Mouse (Mus musculus): ENCODE results near the gene Calml4.
"Not testable (repeated sequence)": the region's sequence is repeated elsewhere in the genome, so short reads cannot be mapped to it uniquely, and the experiment has no call there.

Gene Calml4

GRCm38 (mm10) chr9:62835705-62836446, 22.0 kb upstream of the Calml4 start:
- no peak for DNase-seq (ENCODE audit: low read depth, low spot score)

GRCm38 (mm10) chr9:62837611-62838010, 20.3 kb upstream of the Calml4 start:
- DNase-seq (ENCODE audit: low read depth, low spot score) = no peak

GRCm38 (mm10) chr9:62838146-62838505, 19.8 kb upstream of the Calml4 start:
- DNase-seq (ENCODE audit: low read depth, low spot score) = no peak

DNA sequence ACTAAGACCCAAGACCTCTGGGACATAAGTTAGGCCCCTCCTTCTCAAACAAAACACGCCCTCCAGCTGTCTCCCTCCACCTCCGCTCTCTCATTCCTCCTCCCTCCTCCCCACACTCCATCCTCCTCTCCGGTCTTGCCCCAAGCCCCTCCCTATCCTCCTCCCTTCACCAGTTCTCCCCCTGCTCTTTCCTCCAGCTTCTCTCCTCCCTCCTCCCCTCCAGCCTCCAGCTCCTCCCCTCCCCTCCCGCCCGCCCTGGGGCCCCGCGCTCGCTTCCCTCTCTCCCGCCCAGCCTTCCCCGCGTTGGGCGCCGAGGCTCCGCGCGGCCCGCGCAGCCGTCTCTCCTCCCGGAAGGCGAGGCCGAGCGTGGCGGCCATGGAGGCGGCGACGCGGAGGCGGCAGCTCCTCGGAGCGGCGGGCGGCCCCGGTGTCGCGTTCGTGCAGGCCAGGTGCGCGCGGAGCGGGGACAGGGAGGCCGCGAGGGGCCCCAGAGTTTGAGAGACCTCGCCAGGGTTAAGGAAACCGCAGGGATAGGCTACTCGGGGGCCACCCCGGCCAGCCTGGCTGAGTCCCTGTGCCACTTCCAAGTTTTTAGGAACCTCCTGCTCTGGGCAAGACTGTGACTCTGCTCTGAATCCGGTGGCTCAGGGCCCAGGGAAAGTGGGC, 19.2 kb upstream of the Calml4 start, which contains the start of gene Cln6:
Cln6 (plus strand) TSS at position 280 of the 666 bp plus-strand sequence.
- DNase-seq (ENCODE audit: low read depth, low spot score) = peak; percentile 90

DNA sequence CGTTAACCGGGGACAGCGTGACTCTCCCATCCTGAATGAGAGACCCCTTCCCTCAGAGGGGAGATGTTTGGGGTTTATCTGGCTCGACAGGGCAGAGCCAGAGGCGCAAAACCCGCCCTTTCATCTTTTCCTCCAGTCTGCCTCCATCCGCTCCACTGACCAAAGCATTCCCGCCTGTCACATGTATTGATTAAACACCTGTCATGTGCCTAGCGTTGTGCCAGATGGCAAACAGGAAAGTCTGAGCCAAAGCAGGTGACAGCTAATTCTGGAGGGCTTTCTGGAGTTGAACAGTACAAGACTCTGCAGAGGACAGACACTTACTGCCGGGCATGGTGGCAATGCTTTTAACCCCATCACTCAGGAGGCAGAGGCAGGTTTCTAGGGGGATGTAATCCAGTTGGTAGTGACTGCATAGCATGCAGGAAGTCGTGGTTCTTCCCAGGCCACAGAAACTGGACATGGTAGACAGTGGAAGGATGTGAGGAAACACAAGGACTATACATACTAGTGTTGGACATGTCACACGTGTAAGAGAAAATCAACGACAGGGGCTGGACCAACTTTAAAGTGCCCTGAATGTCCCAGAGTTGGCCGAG, 18.6 kb upstream of the Calml4 start:
- no peak for DNase-seq (ENCODE audit: low read depth, low spot score)

DNA sequence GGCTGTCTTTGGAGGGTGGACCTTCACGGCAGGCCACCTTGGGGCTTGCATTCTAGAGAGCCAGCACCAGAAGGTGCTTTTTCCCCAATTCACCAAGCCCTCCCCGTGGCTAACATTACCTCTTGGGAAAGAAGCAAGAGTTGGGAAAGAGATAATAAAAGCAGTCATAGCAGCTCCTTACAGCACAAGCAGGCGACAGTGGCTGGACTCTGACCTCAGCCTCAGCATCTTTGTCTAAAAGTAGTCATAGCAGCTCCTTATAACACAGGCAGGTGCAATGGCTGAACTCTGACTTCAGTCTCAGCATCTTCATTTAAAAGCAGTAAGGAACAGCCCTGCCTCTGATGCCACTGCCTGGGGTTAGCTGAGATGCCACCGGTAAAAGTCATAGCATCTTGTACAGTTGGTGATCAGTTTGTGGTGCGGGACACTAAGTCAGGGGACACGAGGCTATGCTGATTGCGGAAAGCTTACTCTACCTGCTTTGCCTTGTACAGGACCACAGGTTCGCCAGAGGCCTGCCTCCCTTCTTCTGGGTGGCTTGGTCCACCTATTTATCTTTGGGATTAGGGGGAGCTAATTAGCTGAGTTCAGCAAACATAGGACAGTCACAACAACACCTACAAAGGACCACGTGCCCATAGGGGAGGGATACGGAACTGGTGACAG, 14.4 kb upstream of the Calml4 start:
- DNase-seq (ENCODE audit: low read depth, low spot score) = no peak

DNA sequence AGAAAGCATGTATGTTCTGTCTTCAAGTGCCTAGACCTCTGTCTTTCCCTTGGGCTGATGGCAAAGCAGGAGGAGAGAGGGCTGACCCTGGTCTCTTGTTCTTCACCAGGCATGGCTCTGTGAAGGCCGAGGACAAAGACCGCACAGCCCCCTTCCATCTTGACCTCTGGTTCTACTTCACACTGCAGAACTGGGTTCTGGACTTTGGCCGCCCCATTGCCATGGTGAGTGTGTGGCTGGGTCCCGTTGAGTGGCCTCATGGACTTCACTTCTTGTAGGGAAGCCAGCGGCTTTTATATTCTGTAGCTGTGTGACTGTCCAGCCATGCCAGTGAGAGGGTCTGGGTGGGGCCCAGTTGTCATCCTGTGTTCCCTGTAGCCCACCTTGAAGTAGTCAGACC, 13.4 kb upstream of the Calml4 start:
- no peak for DNase-seq (ENCODE audit: low read depth, low spot score)

GRCm38 (mm10) chr9:62847694-62848093, 10.2 kb upstream of the Calml4 start:
- DNase-seq (ENCODE audit: low read depth, low spot score) = peak; percentile 82

GRCm38 (mm10) chr9:62848641-62849040, 9.2 kb upstream of the Calml4 start:
- DNase-seq (ENCODE audit: low read depth, low spot score) = no peak

GRCm38 (mm10) chr9:62851571-62851970, 6.3 kb upstream of the Calml4 start:
- no peak for DNase-seq (ENCODE audit: low read depth, low spot score)

GRCm38 (mm10) chr9:62854483-62854882, 3.4 kb upstream of the Calml4 start:
- no peak for DNase-seq (ENCODE audit: low read depth, low spot score)

DNA sequence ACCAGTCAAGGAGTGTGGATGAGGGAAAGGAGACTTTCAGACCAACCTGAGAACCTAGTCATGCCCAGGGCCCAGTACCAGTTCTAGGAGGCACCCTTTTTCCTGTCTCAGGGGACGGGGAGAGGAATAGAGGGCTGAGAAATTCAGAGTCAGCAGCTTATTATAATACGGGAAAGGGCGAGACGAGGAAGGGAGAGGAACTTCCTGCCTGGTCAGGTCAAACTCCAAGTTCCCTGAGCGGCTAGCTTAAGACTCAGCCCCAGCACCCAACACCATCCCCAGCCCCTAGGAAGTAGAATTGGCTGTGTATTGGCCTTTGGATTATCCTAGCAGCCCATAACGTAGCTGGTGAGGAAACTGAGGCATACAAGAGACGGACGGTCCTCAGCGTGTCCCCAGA, 664 bp upstream of the Calml4 start:
- no peak for DNase-seq (ENCODE audit: low read depth, low spot score)

DNA sequence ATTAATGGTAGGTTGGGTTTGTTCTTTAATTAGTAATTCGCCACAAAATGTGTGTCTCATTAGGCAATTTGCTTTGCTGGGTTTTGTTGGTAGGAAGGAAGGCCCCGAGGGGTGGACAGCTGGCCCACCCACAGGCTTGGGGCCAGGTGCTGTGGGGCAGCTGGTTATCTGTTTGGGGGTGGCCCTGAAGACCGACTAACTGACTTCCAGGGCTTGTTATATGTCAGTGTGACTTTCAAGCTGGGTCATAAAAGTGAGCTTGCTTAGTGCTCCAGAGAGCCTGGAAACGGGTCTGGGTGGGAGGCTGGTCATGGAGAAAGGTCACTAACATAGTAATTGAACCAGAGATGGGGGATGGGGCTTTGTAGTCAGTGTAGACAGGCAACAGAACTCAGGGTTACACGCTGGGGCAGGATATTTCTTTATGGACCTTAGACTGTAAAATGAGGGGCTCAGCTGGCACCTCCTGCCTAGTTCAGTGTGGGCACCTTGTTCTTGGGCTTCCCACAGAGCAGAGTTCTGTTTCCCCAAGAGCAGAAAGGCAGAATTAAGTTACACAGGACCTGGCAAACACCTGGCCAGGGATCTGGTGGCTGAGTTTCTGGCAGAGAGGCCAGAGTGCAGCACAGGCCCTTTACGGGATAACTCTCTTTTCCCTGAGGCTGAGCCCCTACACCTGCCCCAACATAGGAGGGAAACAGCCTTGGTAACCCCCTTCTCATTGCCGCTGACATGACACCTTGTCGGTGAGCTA, 563 bp downstream of the Calml4 start:
- DNase-seq (ENCODE audit: low read depth, low spot score) = no peak

GRCm38 (mm10) chr9:62860102-62860501, 2.2 kb downstream of the Calml4 start:
- DNase-seq (ENCODE audit: low read depth, low spot score) = not testable (repeated sequence)

DNA sequence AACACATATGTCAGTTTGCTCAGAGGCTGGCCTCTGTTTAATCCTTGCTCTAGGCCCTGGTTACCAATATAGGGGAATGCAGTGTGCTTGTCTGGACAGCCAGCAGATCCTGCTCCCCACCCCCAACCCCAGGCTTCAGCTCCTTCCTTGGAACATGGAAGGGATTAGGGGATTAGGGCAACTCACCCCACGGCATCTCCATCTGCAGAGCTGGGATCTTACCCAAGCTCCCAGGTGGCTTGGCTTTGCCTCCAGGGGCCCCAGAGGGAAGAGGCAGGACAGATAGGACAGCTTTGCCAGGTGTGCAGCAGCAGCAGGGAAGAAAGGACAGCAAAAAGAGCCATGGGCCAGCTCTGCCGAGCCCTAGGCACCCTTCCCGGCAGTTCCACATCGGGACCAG, 3.0 kb downstream of the Calml4 start:
- no peak for DNase-seq (ENCODE audit: low read depth, low spot score)

- not testable (repeated sequence) for DNase-seq (ENCODE audit: low read depth, low spot score)
Measured at GRCm38 (mm10) chr9:62869236-62869635, 11.4 kb downstream of the Calml4 start.

GRCm38 (mm10) chr9:62870728-62871127, 12.8 kb downstream of the Calml4 start:
- DNase-seq (ENCODE audit: low read depth, low spot score) = no peak

DNA sequence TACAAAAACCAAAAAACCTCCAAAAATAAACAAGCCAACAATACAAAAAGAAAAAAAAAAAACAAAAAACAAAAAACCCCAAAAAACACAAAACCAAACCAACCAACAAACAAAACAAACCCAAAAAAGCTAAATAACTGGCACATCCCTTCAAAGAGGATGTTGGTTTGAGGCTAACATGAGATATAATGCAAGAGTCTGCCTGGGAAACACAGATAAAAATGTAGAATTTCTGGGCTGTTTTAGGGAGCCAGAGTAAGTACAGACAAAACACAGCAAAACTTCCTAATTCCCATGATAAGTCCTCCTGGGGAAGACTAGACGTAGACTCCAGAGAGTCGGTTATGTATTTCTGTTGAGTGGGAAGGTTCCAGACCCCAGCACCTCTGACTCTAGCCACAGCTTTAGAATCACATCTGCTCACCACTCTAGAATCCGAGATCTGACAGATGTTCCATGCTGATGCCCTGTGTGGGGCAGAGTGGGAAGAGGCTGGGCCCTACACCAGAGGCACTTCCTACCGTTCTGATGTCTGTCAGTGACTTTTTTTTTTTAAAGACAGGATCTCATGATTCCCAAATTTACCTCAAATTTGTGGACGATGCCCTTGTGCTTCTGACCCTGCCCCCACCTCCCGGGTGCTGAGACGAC, 19.2 kb downstream of the Calml4 start:
- no peak for DNase-seq (ENCODE audit: low read depth, low spot score)

- DNase-seq (ENCODE audit: low read depth, low spot score) = no peak
Measured at GRCm38 (mm10) chr9:62877825-62878224, 19.9 kb downstream of the Calml4 start.

- DNase-seq (ENCODE audit: low read depth, low spot score) = no peak
Measured at GRCm38 (mm10) chr9:62881871-62882270, 24.0 kb downstream of the Calml4 start.

- DNase-seq (ENCODE audit: low read depth, low spot score) = no peak
Measured at GRCm38 (mm10) chr9:62894486-62894885, 36.6 kb downstream of the Calml4 start.

Data from CD4-positive helper T cell, adult 2 months (primary cell).